Mouse (Mus musculus) left cerebral cortex, adult 2 months (tissue): ENCODE data around the gene Nell2. TPM values are rescaled to one million over a fixed set of nuclear protein-coding genes. Genes with fewer than 3 reads are reported as not detected.

ENCODE experiments used
- DNase-seq, 2 experiments: peaks; one replicate each; pipeline ENCODE4 v3.0.0; 2021 to 2022; ENCODE audit warnings: low spot score in 2 of 2, mixed read lengths in 1 of 2; ENCODE audit errors: extremely low spot score in 1 of 2
- H3K27ac ChIP-seq: fragments of 200-600 bp; 2 replicates; pipeline ENCODE4 v1.8.1; 2022
- H3K4me3 ChIP-seq: fragments of 200-600 bp; 2 replicates; pipeline ENCODE4 v1.8.1; 2022
- CTCF ChIP-seq: fragments of 200-600 bp; IDR thresholded peaks from 2 replicates; pipeline ENCODE4 v1.8.1; 2022; ENCODE audit warnings: antibody characterized with exemption, mild to moderate bottlenecking, moderate library complexity
- intact Hi-C: fragments of 180-260 bp; cut with DNase I; formaldehyde crosslinking; loops from one replicate; pipeline ENCODE4 v1.15.1; 2025
- total RNA-seq, 2 experiments: library from RNA; stranded (reverse); gene quantifications; 2 replicates each; pipeline ENCODE4 v1.2.3; 2021

Nell2 gene
- total RNA-seq, 2 experiments from 2014 or later, result 466 to 500 TPM

GRCm38 (mm10) chr15:95055081-95055650 lies 473.2 kb downstream of the Nell2 start:
- Histone ChIP-seq H3K4me3 (no peak overlapping the region), H3K27ac (no peak overlapping the region)
- no peak for DNase-seq
- intact Hi-C loops, result no loop called here
- no peak for TF ChIP-seq CTCF

GRCm38 (mm10) chr15:95049171-95049729 lies 479.1 kb downstream of the Nell2 start:
- H3K4me3 ChIP-seq, result no peak overlapping the region

GRCm38 (mm10) chr15:95047486-95047885 lies 480.9 kb downstream of the Nell2 start:
- intact Hi-C loops, result no loop called here
- TF ChIP-seq CTCF, result no peak
- no peak overlapping the region for H3K27ac ChIP-seq
- no peak overlapping the region for H3K4me3 ChIP-seq
- no peak for DNase-seq

More at GRCm38 (mm10) chr15:95049171-95049729, 479.1 kb downstream of the Nell2 start:
- no peak overlapping the region for H3K27ac ChIP-seq
- intact Hi-C loops, result no loop called here
- TF ChIP-seq CTCF, result no peak
- no peak for DNase-seq

GRCm38 (mm10) chr15:95044011-95044410 lies 484.3 kb downstream of the Nell2 start:
- no peak for DNase-seq
- H3K4me3 ChIP-seq, result no peak overlapping the region
- no peak for TF ChIP-seq CTCF
- intact Hi-C loops, result loop anchor here (2.0 kb wide), 1 partner anchor 61 kb away; no protein-coding TSS in a partner anchor
- H3K27ac ChIP-seq, result peak overlapping the region; percentile 47; the same call in 1 of the 2 replicates

GRCm38 (mm10) chr15:95042437-95042836 lies 485.9 kb downstream of the Nell2 start:
- intact Hi-C loops, result no loop called here
- no peak overlapping the region for H3K4me3 ChIP-seq
- no peak overlapping the region for H3K27ac ChIP-seq
- no peak for DNase-seq
- no peak for TF ChIP-seq CTCF

- no peak for TF ChIP-seq CTCF
- H3K27ac ChIP-seq, result no peak overlapping the region
- intact Hi-C loops, result no loop called here
- H3K4me3 ChIP-seq, result no peak overlapping the region
- DNase-seq, result no peak
These were observed 498.9 kb downstream of the Nell2 start for GRCm38 (mm10) chr15:95029487-95029875.

- Histone ChIP-seq H3K27ac (no peak overlapping the region), H3K4me3 (no peak overlapping the region)
- intact Hi-C loops, result no loop called here
- no peak for DNase-seq
- no peak for TF ChIP-seq CTCF
These were observed 499.4 kb downstream of the Nell2 start for GRCm38 (mm10) chr15:95028862-95029486.

Other genes starting within 250 kb of the Nell2 start
- 10 to 100 TPM; 25.3 to 27.6 TPM for gene Dbx2, start 127.4 kb upstream of the Nell2 start, total RNA-seq